Mouse (Mus musculus) frontal cortex, adult 2 months (tissue): ENCODE results near the gene Ssxb6. TPM values are rescaled to one million over a fixed set of nuclear protein-coding genes. Genes with fewer than 3 reads are reported as not detected.
"Not testable (repeated sequence)": the region's sequence is repeated elsewhere in the genome, so short reads cannot be mapped to it uniquely, and the experiment has no call there.

Source experiments
- DNase-seq, 2 experiments: peaks; one replicate each; pipeline ENCODE4 v3.0.0; 2022; ENCODE audit warnings: low spot score in 1 of 2; ENCODE audit errors: extremely low spot score in 1 of 2
- polyA plus RNA-seq: library from polyadenylated mRNA; depleted of rRNA; stranded (reverse); fragments of >200 nt; gene quantifications from 2 replicates; pipeline ENCODE4 v1.2.3, GENCODE M21; 2012; rRNA removed

Gene Ssxb6
- polyA plus RNA-seq: not detected in 2 replicates

DNA sequence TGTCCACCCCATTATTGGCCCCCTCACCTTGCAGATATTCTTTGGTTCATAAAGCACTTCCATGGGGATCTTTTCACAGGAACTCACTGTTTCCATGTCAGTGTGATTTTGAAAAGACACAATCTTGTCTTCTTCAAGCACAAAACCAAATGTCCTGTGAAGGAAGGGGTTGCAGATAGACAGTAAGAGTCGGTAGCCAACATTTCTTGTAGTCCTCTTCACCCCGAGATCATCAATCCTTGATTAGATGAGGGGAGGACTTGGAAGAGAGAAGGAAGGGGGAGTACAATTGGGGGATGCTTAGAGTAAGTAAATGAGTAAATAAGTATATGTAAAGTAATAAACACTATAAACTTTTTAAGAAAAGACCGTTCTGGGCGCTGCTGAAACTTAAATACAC, at the start of gene Ssxb6:
TSS of gene Ssxb6 (minus strand) at position 101 of the 400 bp plus-strand sequence.
- DNase-seq: not testable (repeated sequence)

DNA sequence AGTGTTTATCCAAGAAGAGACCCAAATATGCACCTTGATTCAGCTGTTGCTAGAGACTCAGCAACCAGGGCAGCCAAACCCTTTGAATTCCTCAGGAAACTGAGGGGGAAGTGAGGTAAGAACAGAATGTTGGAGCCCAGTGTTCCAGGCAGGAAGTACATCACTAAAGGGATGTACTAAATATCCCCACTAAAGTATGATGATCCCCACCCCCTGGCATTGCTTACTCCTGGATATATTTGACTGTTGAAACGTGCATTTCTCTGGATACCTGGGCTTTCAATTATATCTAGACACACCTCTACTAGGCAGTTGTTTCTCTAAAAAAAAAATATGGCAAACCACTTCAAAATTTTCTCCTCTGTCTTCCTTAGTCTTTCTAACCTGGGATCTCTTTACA, 43.7 kb upstream of the Ssxb6 start, which contains the start of gene Ssxb3:
TSS of gene Ssxb3 (minus strand) at position 101 of the 400 bp plus-strand sequence.
- not testable (repeated sequence) for DNase-seq

DNA sequence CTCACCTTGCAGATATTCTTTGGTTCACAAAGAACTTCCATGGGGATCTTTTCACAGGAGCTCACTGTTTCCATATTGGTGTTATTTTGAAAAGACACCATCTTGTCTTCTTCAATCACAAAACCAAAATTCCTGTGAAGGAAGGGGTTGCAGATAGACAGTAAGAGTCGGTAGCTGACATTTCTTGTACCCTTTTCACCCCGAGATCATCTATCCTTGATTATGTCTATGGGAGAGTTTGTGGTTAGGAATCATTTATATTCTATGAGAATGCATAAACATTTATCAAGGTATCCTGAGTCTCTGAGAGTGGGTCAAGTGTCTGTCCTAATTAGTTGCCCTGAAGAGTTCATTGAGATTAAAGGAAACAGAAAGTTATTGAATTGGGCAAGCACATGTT, 23.2 kb downstream of the Ssxb6 start, which contains the start of gene Gm14459:
TSS of gene Gm14459 (minus strand) at position 101 of the 400 bp plus-strand sequence.
- no peak for DNase-seq

Other genes starting within 250 kb of the Ssxb6 start
- not detected in 2 replicates for gene Ssxb10, start 220.8 kb downstream of the Ssxb6 start, polyA plus RNA-seq
- gene Ssxb9, start 181.3 kb downstream of the Ssxb6 start, polyA plus RNA-seq: not detected in 2 replicates
- gene Ssxb1, start 134.9 kb downstream of the Ssxb6 start, polyA plus RNA-seq: not detected in 2 replicates
- not detected in 2 replicates for gene Ssxb2, start 86.5 kb downstream of the Ssxb6 start, polyA plus RNA-seq
- gene Gm14459, start 23.3 kb downstream of the Ssxb6 start, polyA plus RNA-seq: not detected in 2 replicates
- not detected in 2 replicates for gene Ssxb3, start 43.6 kb upstream of the Ssxb6 start, polyA plus RNA-seq
- 0.32 TPM in 1 of 2 replicates, not detected in the other for gene Ssxb8, start 142.6 kb upstream of the Ssxb6 start, polyA plus RNA-seq
- not detected in 2 replicates for gene Ssx9, start 200.2 kb upstream of the Ssxb6 start, polyA plus RNA-seq